Mouse (Mus musculus) lung, embryonic 14.5 days (tissue): ENCODE data around the gene Glt8d2. TPM values are rescaled to one million over a fixed set of nuclear protein-coding genes. Genes with fewer than 3 reads are reported as not detected.

Experiments used
- ATAC-seq: fragments of 200-750 bp; cut with Nextera tagmentation; 2 replicates; pipeline ENCODE4 v1.8.0; 2017; ENCODE audit warnings: mild to moderate bottlenecking, moderate TSS enrichment, moderate library complexity; ENCODE audit not compliant: insufficient read depth
- DNase-seq: peaks from one replicate; pipeline ENCODE4 v3.0.0-alpha.2; 2015
- H3K27ac ChIP-seq: fragments of 300-500 bp; sonication (generic); 2 replicates; pipeline ENCODE4 v1.5.1; 2014; ENCODE audit warnings: low read depth, mild to moderate bottlenecking, moderate library complexity
- H3K27me3 ChIP-seq: fragments of 300-500 bp; sonication (generic); 2 replicates; pipeline ENCODE4 v1.6.1; 2014; ENCODE audit warnings: low read length, control low read depth; ENCODE audit not compliant: insufficient read depth
- H3K36me3 ChIP-seq: fragments of 300-500 bp; sonication (generic); 2 replicates; pipeline ENCODE4 v1.6.1; 2014; ENCODE audit warnings: control low read depth; ENCODE audit not compliant: insufficient read depth
- H3K4me1 ChIP-seq: fragments of 300-500 bp; sonication (generic); 2 replicates; pipeline ENCODE4 v1.6.1; 2014; ENCODE audit warnings: antibody characterized with exemption, control low read depth; ENCODE audit not compliant: insufficient read depth
- H3K4me2 ChIP-seq: fragments of 300-500 bp; sonication (generic); 2 replicates; pipeline ENCODE4 v1.6.1; 2014; ENCODE audit warnings: mild to moderate bottlenecking
- H3K4me3 ChIP-seq: fragments of 300-500 bp; sonication (generic); 2 replicates; pipeline ENCODE4 v1.5.1; 2014; ENCODE audit warnings: low read depth, low read length
- H3K9ac ChIP-seq: fragments of 300-500 bp; sonication (generic); 2 replicates; pipeline ENCODE4 v1.6.1; 2014
- H3K9me3 ChIP-seq: fragments of 300-500 bp; sonication (generic); 2 replicates; pipeline ENCODE4 v1.6.1; 2016; ENCODE audit warnings: low read depth, low read length, control low read depth
- CTCF ChIP-seq: IDR thresholded peaks from 2 replicates; pipeline ENCODE4 v1.5.1; 2016; ENCODE audit warnings: antibody characterized with exemption, low read depth
- WGBS: fragments of 180-500 bp; shearing (Covaris S2); extraction: QIAGEN DNeasy Blood & Tissue Kit; methylation state at CpG from one replicate; pipeline ENCODE4 v1.1.7; 2014; 5-methylcytosine and 5-hydroxymethylcytosine counted together
- polyA plus RNA-seq: library from polyadenylated mRNA; unstranded; fragments of >200 nt; fragmentation: Nextera tagmentation; extraction: Ambion mirVana; gene quantifications from 2 replicates; pipeline ENCODE4 v1.2.1, GENCODE M21; 2014

Gene Glt8d2
- 3.5 and 3.8 TPM in 2 replicates for polyA plus RNA-seq

GRCm38 (mm10) chr10:82690494-82690893 is at the start of gene Glt8d2:
Glt8d2 (minus strand) TSS chr10:82690650.
- peak; percentile 79 for DNase-seq
- H3K4me1 ChIP-seq = no peaks in the 10 kb centered on the region
- H3K27ac ChIP-seq = peak within 1 kb of the TSS; percentile 66
- H3K4me3 ChIP-seq = peak within 1 kb of the TSS; percentile 11; the same call in 1 of the 2 replicates
- no peaks in the 10 kb centered on the region for H3K9me3 ChIP-seq
- peak; percentile 85 for ATAC-seq
- H3K36me3 ChIP-seq = no peaks in the 10 kb centered on the region
- no peaks in the 10 kb centered on the region for H3K27me3 ChIP-seq
- H3K4me2 ChIP-seq = peak within 1 kb of the TSS; percentile 57
- H3K9ac ChIP-seq = peak within 1 kb of the TSS; percentile 43
- WGBS = under 1% methylated on average over 14 of the region's 14 CpGs
- TF ChIP-seq CTCF = no peak

GRCm38 (mm10) chr10:82699296-82699941 is 9.0 kb upstream of the Glt8d2 start:
- Histone ChIP-seq H3K27me3 (no peaks in the 10 kb centered on the region), H3K9ac (peak overlapping the region; percentile 78), H3K4me2 (peak overlapping the region; percentile 82), H3K4me1 (no peaks in the 10 kb centered on the region; the same call in 1 of the 2 replicates), H3K27ac (peak overlapping the region; percentile 65), H3K36me3 (0 out of 2 replicates have a peak, but pooled peaks cover 16% of the 10 kb centered on the region), H3K4me3 (peak overlapping the region; percentile 95), H3K9me3 (no peaks in the 10 kb centered on the region)
- ATAC-seq (peak; percentile 78), DNase-seq (peak; percentile 69)
- TF ChIP-seq CTCF = no peak
- WGBS = under 1% methylated on average over 59 of the region's 59 CpGs

GRCm38 (mm10) chr10:82698712-82699261 is 8.3 kb upstream of the Glt8d2 start:
- Histone ChIP-seq H3K27me3 (no peaks in the 10 kb centered on the region), H3K27ac (peak overlapping the region; percentile 80), H3K9ac (peak overlapping the region; percentile 78), H3K4me2 (peak overlapping the region; percentile 82), H3K4me1 (no peaks in the 10 kb centered on the region; the same call in 1 of the 2 replicates), H3K4me3 (peak overlapping the region; percentile 95), H3K36me3 (0 out of 2 replicates have a peak, but pooled peaks cover 16% of the 10 kb centered on the region), H3K9me3 (no peaks in the 10 kb centered on the region)
- DNase-seq (peak; percentile 91), ATAC-seq (peak; percentile 97)
- TF ChIP-seq CTCF = no peak
- WGBS = under 1% methylated on average over 42 of the region's 42 CpGs

- H3K27ac ChIP-seq = no peak overlapping the region
- no peak for TF ChIP-seq CTCF
- no peak overlapping the region for H3K9ac ChIP-seq
- no peaks in the 10 kb centered on the region for H3K9me3 ChIP-seq
- 74% methylated on average over 3 of the region's 3 CpGs for WGBS
- H3K36me3 ChIP-seq = 0 out of 2 replicates have a peak, but pooled peaks cover 9% of the 10 kb centered on the region
- no peaks in the 10 kb centered on the region; the same call in 1 of the 2 replicates for H3K4me1 ChIP-seq
- peak; percentile 40 for DNase-seq
- H3K4me3 ChIP-seq = no peak overlapping the region
- no peak overlapping the region for H3K4me2 ChIP-seq
- no peaks in the 10 kb centered on the region for H3K27me3 ChIP-seq
- ATAC-seq = no peak
Measured at GRCm38 (mm10) chr10:82697305-82697898, 7.0 kb upstream of the Glt8d2 start.

GRCm38 (mm10) chr10:82696453-82697079 is 6.1 kb upstream of the Glt8d2 start:
- Histone ChIP-seq H3K36me3 (0 out of 2 replicates have a peak, but pooled peaks cover 5% of the 10 kb centered on the region), H3K27ac (no peak overlapping the region), H3K9ac (no peak overlapping the region), H3K27me3 (no peaks in the 10 kb centered on the region), H3K4me3 (no peak overlapping the region), H3K4me2 (no peak overlapping the region), H3K4me1 (no peaks in the 10 kb centered on the region; the same call in 1 of the 2 replicates), H3K9me3 (no peaks in the 10 kb centered on the region)
- no peak for TF ChIP-seq CTCF
- no peak for ATAC-seq
- peak; percentile 5 for DNase-seq
- WGBS = 59% methylated on average over 4 of the region's 4 CpGs

- ATAC-seq = no peak
- whole genome bisulfite sequencing = 57% methylated on average over 5 of the region's 5 CpGs
- DNase-seq = no peak
- Histone ChIP-seq H3K9me3 (no peaks in the 10 kb centered on the region), H3K27ac (no peak within 1 kb of the TSS), H3K36me3 (no peaks in the 10 kb centered on the region), H3K27me3 (no peaks in the 10 kb centered on the region), H3K4me1 (no peaks in the 10 kb centered on the region; the same call in 1 of the 2 replicates), H3K9ac (no peak within 1 kb of the TSS), H3K4me2 (no peak within 1 kb of the TSS), H3K4me3 (no peak within 1 kb of the TSS)
- no peak for TF ChIP-seq CTCF
Measured at GRCm38 (mm10) chr10:82695956-82696355, 5.5 kb upstream of the Glt8d2 start, which contains the start of gene Hcfc2. Hcfc2 (plus strand) TSS chr10:82696160.
